Mouse (Mus musculus): ENCODE measurements at regions not wholly inside any gene's neighbourhood (a gene's known extent, or its start where the extent isn't known, plus 50 kb on each side); places are given as distances from the start of the nearest gene placed in this dataset.

- TF ChIP-seq GATA4 (IDR thresholded peaks at IDR 0.05; ENCODE audit: insufficient replicate concordance, low read length) = no peak
Observed at GRCm38 (mm10) chr11:51911481-51911880, 54.0 kb upstream of the Jade2 start.

- no peak for TF ChIP-seq GATA4 (IDR thresholded peaks at IDR 0.05; ENCODE audit: insufficient replicate concordance, low read length)
Observed at GRCm38 (mm10) chr11:51915656-51916032, 51.8 kb upstream of the Cdkn2aipnl start.

GRCm38 (mm10) chr11:51916033-51916929 lies 51.2 kb upstream of the Cdkn2aipnl start:
- peak; percentile 86; the same call in 1 of the 2 replicates for TF ChIP-seq GATA4 (IDR thresholded peaks at IDR 0.05; ENCODE audit: insufficient replicate concordance, low read length)

Data from liver, adult (tissue).